Mouse (Mus musculus): Measurements from ENCODE around the gene Gm28230. TPM values are rescaled to one million over a fixed set of nuclear protein-coding genes. Genes with fewer than 3 reads are reported as not detected.

Gene Gm28230
- 0.77 TPM for polyA plus RNA-seq (2014; fragmentation: Illumina TruSeq; extraction: RNeasy Lipid Tissue Mini Kit (QIAGEN cat#74804); ENCODE audit: low read depth, low replicate concordance)

GRCm38 (mm10) chr2:74726551-74726950 is at the start of gene Gm28230:
Gene Gm28230, plus strand, starts transcription at chr2:74726728.

GRCm38 (mm10) chr2:74678891-74679595 is 47.5 kb upstream of the Gm28230 start, which contains the start of gene Hoxd11:
Gene Hoxd11, plus strand, starts transcription at chr2:74679557.

GRCm38 (mm10) chr2:74691022-74691951 is 35.2 kb upstream of the Gm28230 start, which contains the start of gene Hoxd10:
Gene Hoxd10, plus strand, starts transcription at chr2:74691924.

GRCm38 (mm10) chr2:74697567-74698121 is 28.9 kb upstream of the Gm28230 start, which contains the start of gene Hoxd9:
Gene Hoxd9, plus strand, starts transcription at chr2:74697727.

GRCm38 (mm10) chr2:74704393-74704998 is 22.0 kb upstream of the Gm28230 start, which contains the start of gene Hoxd8:
Gene Hoxd8, plus strand, starts transcription at chr2:74704615.

GRCm38 (mm10) chr2:74711721-74712621 is 14.6 kb upstream of the Gm28230 start, which contains the start of the genes Hoxd3 and Hoxd4:
Gene Hoxd3, plus strand, starts transcription at chr2:74711927.
Gene Hoxd4, plus strand, starts transcription at chr2:74711929.

GRCm38 (mm10) chr2:74762522-74763244 is 36.2 kb downstream of the Gm28230 start, which contains the start of gene Hoxd1:
Gene Hoxd1, plus strand, starts transcription at chr2:74762980.

Other genes starting within 250 kb of the Gm28230 start
- 17.8 TPM for gene Lnpk, start 147.3 kb upstream of the Gm28230 start, polyA plus RNA-seq (2014; fragmentation: Illumina TruSeq; extraction: RNeasy Lipid Tissue Mini Kit (QIAGEN cat#74804); ENCODE audit: low read depth, low replicate concordance)
- not detected for gene Evx2, start 67.2 kb upstream of the Gm28230 start, polyA plus RNA-seq (2014; fragmentation: Illumina TruSeq; extraction: RNeasy Lipid Tissue Mini Kit (QIAGEN cat#74804); ENCODE audit: low read depth, low replicate concordance)
- not detected for gene Hoxd13, start 58.4 kb upstream of the Gm28230 start, polyA plus RNA-seq (2014; fragmentation: Illumina TruSeq; extraction: RNeasy Lipid Tissue Mini Kit (QIAGEN cat#74804); ENCODE audit: low read depth, low replicate concordance)
- not detected for gene Hoxd12, start 51.7 kb upstream of the Gm28230 start, polyA plus RNA-seq (2014; fragmentation: Illumina TruSeq; extraction: RNeasy Lipid Tissue Mini Kit (QIAGEN cat#74804); ENCODE audit: low read depth, low replicate concordance)
- 3.2 TPM for gene Hoxd11, start 47.2 kb upstream of the Gm28230 start, polyA plus RNA-seq (2014; fragmentation: Illumina TruSeq; extraction: RNeasy Lipid Tissue Mini Kit (QIAGEN cat#74804); ENCODE audit: low read depth, low replicate concordance)
- gene Hoxd10, start 34.8 kb upstream of the Gm28230 start, polyA plus RNA-seq (2014; fragmentation: Illumina TruSeq; extraction: RNeasy Lipid Tissue Mini Kit (QIAGEN cat#74804); ENCODE audit: low read depth, low replicate concordance): 24.9 TPM
- 30.3 TPM for gene Hoxd9, start 29.0 kb upstream of the Gm28230 start, polyA plus RNA-seq (2014; fragmentation: Illumina TruSeq; extraction: RNeasy Lipid Tissue Mini Kit (QIAGEN cat#74804); ENCODE audit: low read depth, low replicate concordance)
- gene Hoxd8, start 22.1 kb upstream of the Gm28230 start, polyA plus RNA-seq (2014; fragmentation: Illumina TruSeq; extraction: RNeasy Lipid Tissue Mini Kit (QIAGEN cat#74804); ENCODE audit: low read depth, low replicate concordance): 197 TPM
- 2.8 TPM for gene Hoxd3, start 14.8 kb upstream of the Gm28230 start, polyA plus RNA-seq (2014; fragmentation: Illumina TruSeq; extraction: RNeasy Lipid Tissue Mini Kit (QIAGEN cat#74804); ENCODE audit: low read depth, low replicate concordance)
- gene Hoxd4, start 14.8 kb upstream of the Gm28230 start, polyA plus RNA-seq (2014; fragmentation: Illumina TruSeq; extraction: RNeasy Lipid Tissue Mini Kit (QIAGEN cat#74804); ENCODE audit: low read depth, low replicate concordance): 5.3 TPM
- gene Hoxd1, start 36.3 kb downstream of the Gm28230 start, polyA plus RNA-seq (2014; fragmentation: Illumina TruSeq; extraction: RNeasy Lipid Tissue Mini Kit (QIAGEN cat#74804); ENCODE audit: low read depth, low replicate concordance): 0.24 TPM
- gene Mtx2, start 99.1 kb downstream of the Gm28230 start, polyA plus RNA-seq (2014; fragmentation: Illumina TruSeq; extraction: RNeasy Lipid Tissue Mini Kit (QIAGEN cat#74804); ENCODE audit: low read depth, low replicate concordance): 235 TPM

Measured in kidney, adult 10 weeks (tissue).